In the genomic region with DNA sequence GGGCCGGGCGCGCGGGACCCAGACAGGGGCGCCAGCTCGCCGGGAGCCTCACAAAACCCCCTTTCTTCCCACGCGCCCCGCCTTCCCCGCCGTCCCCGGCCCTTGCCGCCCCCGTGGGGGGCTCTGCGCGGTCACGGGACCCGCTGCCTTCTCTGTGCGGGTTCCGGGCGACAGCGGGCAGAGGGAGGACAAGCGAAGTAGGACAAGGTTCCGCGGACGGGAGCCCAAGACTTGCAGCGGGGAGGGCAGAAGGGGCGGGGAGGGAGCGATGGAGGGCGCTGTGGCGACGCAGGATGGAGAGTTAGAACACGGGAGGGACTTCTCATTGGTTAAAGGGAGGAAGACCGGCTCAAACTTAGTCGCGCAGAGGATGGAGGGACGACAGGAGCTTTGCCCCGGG, we compare ENCODE assay signal across 8 mouse cellular contexts. TPM values are rescaled to one million over a fixed set of nuclear protein-coding genes. Genes with fewer than 3 reads are reported as not detected.
DNase-seq lines count a peak whose midpoint lies in the region; ATAC-seq and TF ChIP-seq lines count a peak whose summit lies in the region.

TSS of gene Bcan (minus strand) at position 50 of the 400 bp plus-strand sequence.

- no peak for ATAC-seq in intestine, embryonic 14.5 days (replicated peaks; ENCODE audit: low FRiP score, low TSS enrichment, low read depth)

- H3K9me3 ChIP-seq in intestine, embryonic 14.5 days (ENCODE audit: control insufficient read depth, low read length): no peaks in the 10 kb centered on the region
- H3K9me3 ChIP-seq in midbrain, embryonic 10.5 days (replicated peaks): no peaks in the 10 kb centered on the region; the same call in 1 of the 2 replicates

- H3K27me3 ChIP-seq in intestine, embryonic 14.5 days (replicated peaks; ENCODE audit: control insufficient read depth, insufficient read depth, low read length): peaks cover 94% of the 10 kb centered on the region
- peaks cover 94% of the 10 kb centered on the region for H3K27me3 ChIP-seq in midbrain, embryonic 10.5 days (ENCODE audit: low read depth, poor library complexity, severe bottlenecking)

- H3K4me1 ChIP-seq in intestine, embryonic 14.5 days (replicated peaks; ENCODE audit: control insufficient read depth, insufficient read depth, low read length): peaks cover 13% of the 10 kb centered on the region
- H3K4me1 ChIP-seq in midbrain, embryonic 10.5 days: peaks cover 62% of the 10 kb centered on the region

- peak within 1 kb of the TSS; percentile 55 for H3K4me2 ChIP-seq in intestine, embryonic 14.5 days (ENCODE audit: low read length)

- H3K4me3 ChIP-seq in gastrocnemius, adult 2 months: peak within 1 kb of the TSS; percentile 57
- peak within 1 kb of the TSS; percentile 33 for H3K4me3 ChIP-seq in intestine, embryonic 14.5 days (ENCODE audit: low read depth, low read length)
- H3K4me3 ChIP-seq in midbrain, embryonic 10.5 days: peak within 1 kb of the TSS; percentile 56

- TF ChIP-seq CTCF in gastrocnemius, adult 2 months (IDR thresholded peaks at IDR 0.05): no peak

- WGBS in intestine, embryonic 14.5 days: under 1% methylated on average over 39 of the region's 39 CpGs
- under 1% methylated on average over 39 of the region's 39 CpGs for WGBS in midbrain, embryonic 10.5 days

- no peaks in the 10 kb centered on the region for H3K36me3 ChIP-seq in intestine, embryonic 14.5 days (ENCODE audit: control insufficient read depth, insufficient read depth, low read length)
- H3K36me3 ChIP-seq in midbrain, embryonic 10.5 days: no peaks in the 10 kb centered on the region

- no peak within 1 kb of the TSS for H3K9ac ChIP-seq in intestine, embryonic 14.5 days (ENCODE audit: low read length)

- no peak for DNase-seq in gastrocnemius, adult 2 months
- no peak for DNase-seq in gastrocnemius, postnatal 4 days (ENCODE audit: low spot score in 2 of 2)
- DNase-seq in thymus, postnatal 4 days: peak; percentile 32
- DNase-seq in thymus, postnatal 10 days (ENCODE audit: low spot score in 2 of 2): no peak
- DNase-seq in intestine, embryonic 14.5 days (ENCODE audit: low spot score): no peak
- peak; percentile 64 for DNase-seq in midbrain, embryonic 10.5 days (ENCODE audit: low spot score)
- no peak for DNase-seq in urinary bladder, adult 2 months (ENCODE audit: low spot score)
- no peak for DNase-seq in heart, postnatal 10 days

- no peak within 1 kb of the TSS for H3K27ac ChIP-seq in gastrocnemius, adult 2 months
- H3K27ac ChIP-seq in intestine, embryonic 14.5 days (ENCODE audit: low read depth): no peak within 1 kb of the TSS
- H3K27ac ChIP-seq in midbrain, embryonic 10.5 days (replicated peaks): no peak within 1 kb of the TSS

- intact Hi-C loops in gastrocnemius, adult 2 months (cut with DNase I): no loop called here
- intact Hi-C loops in heart, postnatal 10 days (cut with DNase I): loop anchor here (2.0 kb wide), 1 partner anchor 57 kb away; no protein-coding TSS in a partner anchor

RNA-seq across cellular contexts. Expression of gene Bcan, which starts in this region (rescaled TPM):
- not detected for total RNA-seq in gastrocnemius, adult 2 months (2021)
- total RNA-seq in gastrocnemius, postnatal 4 days (2021): under 1 TPM in 1 of 2 experiments, not detected in 1; 0.12 TPM
- 0.26 and 0.73 TPM in 2 replicates for polyA plus RNA-seq in intestine, embryonic 14.5 days (2014; fragmentation: Nextera tagmentation; extraction: Ambion mirVana)
- 0.41 and 0.86 TPM in 2 replicates for polyA plus RNA-seq in midbrain, embryonic 10.5 days (2016; fragmentation: Nextera tagmentation; extraction: Ambion mirVana)
- polyA plus RNA-seq in urinary bladder, adult 2 months (2012; rRNA removed): 0.15 and 0.28 TPM in 2 replicates
- under 1 TPM in 1 of 2 experiments, not detected in 1; 0.17 TPM for total RNA-seq in heart, postnatal 10 days (2021)

Comparison
In these comparisons a context has a peak if more than half of its experiments do, and no peak if none do; other contexts are left out.
1. Peak in DNase-seq and H3K4me3 ChIP-seq in midbrain, embryonic 10.5 days; RNA of the gene not detected or under 1 TPM.